Mouse (Mus musculus) midbrain, embryonic 10.5 days (tissue): ENCODE results near the gene Wfdc18. TPM values are rescaled to one million over a fixed set of nuclear protein-coding genes. Genes with fewer than 3 reads are reported as not detected.

ENCODE experiments used
- DNase-seq: peaks from one replicate; pipeline ENCODE4 v3.0.0-alpha.2; 2017; ENCODE audit warnings: low spot score
- H3K27ac ChIP-seq: fragments of 300-500 bp; sonication (generic); replicated peaks from 2 replicates; pipeline ENCODE4 v1.5.1; 2016; ENCODE audit warnings: mild to moderate bottlenecking
- H3K27me3 ChIP-seq: fragments of 300-500 bp; sonication (generic); 2 replicates; pipeline ENCODE4 v1.6.1; 2016; ENCODE audit warnings: low read depth, mild to moderate bottlenecking; ENCODE audit not compliant: poor library complexity, severe bottlenecking
- H3K36me3 ChIP-seq: fragments of 300-500 bp; sonication (generic); 2 replicates; pipeline ENCODE4 v1.6.1; 2016; ENCODE audit warnings: mild to moderate bottlenecking, moderate library complexity
- H3K4me1 ChIP-seq: fragments of 300-500 bp; sonication (generic); 2 replicates; pipeline ENCODE4 v1.6.1; 2016
- H3K4me3 ChIP-seq: fragments of 300-500 bp; sonication (generic); 2 replicates; pipeline ENCODE4 v1.5.1; 2016; ENCODE audit warnings: mild to moderate bottlenecking, moderate library complexity
- H3K9me3 ChIP-seq: fragments of 300-500 bp; sonication (generic); replicated peaks from 2 replicates; pipeline ENCODE4 v1.6.1; 2016; ENCODE audit warnings: mild to moderate bottlenecking
- WGBS: fragments of 180-500 bp; shearing (Covaris S2); methylation state at CpG from one replicate; pipeline ENCODE4 v1.1.7; 2016; 5-methylcytosine and 5-hydroxymethylcytosine counted together
- polyA plus RNA-seq: library from polyadenylated mRNA; unstranded; fragments of >200 nt; fragmentation: Nextera tagmentation; extraction: Ambion mirVana; gene quantifications from 2 replicates; pipeline ENCODE4 v1.2.1, GENCODE M21; 2016

Wfdc18 gene
- polyA plus RNA-seq, 1 experiment from 2014 or later: not detected

DNA sequence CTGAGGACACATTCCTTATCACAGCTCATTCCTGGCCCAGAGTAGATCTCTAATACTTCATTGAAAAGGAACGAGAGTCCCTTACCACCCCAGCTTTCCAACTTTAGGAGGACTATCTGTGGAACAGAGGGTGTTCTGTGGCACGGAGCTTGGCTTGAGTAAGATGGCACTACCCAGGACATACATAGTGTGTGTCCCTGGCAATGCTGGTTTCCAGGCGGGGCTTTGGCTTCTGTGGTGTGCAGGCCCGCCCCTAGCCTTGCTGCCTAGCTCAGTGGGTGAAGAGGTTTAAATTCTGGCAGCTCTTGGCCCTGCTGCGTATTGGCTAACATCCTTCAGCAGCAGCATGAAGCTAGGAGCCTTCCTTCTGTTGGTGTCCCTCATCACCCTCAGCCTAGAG, 37.9 kb downstream of the Wfdc18 start, which contains the start of gene Wfdc21:
Wfdc21 (plus strand) TSS at position 260 of the 400 bp plus-strand sequence.
- no peaks in the 10 kb centered on the region for H3K4me1 ChIP-seq
- H3K27ac ChIP-seq: no peak within 1 kb of the TSS
- no peak within 1 kb of the TSS for H3K4me3 ChIP-seq
- H3K9me3 ChIP-seq: no peaks in the 10 kb centered on the region
- H3K27me3 ChIP-seq: peaks cover 30% of the 10 kb centered on the region
- no peaks in the 10 kb centered on the region for H3K36me3 ChIP-seq
- no peak for DNase-seq
- 77% methylated on average over 5 of the region's 5 CpGs for WGBS

DNA sequence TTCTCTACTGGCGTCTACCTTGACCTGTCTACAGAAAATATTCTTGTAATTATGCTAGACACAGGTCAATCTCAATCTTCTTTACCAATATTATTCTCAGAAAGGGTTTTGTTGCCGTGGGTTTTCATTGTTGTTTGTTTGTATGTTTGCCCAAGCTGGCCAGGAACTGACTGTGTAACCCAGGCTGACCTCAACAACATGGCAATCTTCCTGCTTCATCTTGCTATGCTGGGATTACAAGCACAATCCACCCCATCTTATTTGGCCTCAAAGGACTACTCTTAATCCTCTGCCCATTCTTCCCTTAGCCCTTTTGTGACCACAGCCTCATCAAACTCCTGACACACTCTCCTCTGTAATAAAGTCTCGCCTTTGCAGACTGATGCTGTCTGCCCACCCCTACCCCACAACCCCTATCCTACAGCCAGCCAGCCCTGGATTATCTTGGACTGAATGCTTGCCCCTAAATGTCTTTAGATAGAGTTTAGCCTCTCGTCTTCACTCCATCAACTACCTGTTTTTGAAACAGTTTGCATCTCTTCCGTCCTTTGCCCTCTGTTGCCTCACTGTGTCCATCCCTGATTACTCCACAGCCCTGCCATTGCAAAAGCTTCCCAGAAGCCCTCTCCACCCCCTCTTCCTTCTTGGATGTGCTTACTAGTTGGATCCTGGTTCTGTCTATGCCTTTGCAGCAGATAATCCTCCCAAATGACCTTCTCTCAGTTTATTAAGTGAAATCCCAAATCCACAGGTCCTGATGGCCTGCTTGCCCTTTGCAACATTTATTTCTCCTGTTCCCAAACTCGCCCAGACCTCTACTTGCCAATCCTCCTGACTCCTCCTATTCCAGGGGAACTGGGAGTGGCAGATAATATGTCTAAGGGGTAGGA, 38.8 kb downstream of the Wfdc18 start:
- H3K27me3 ChIP-seq: peaks cover 39% of the 10 kb centered on the region
- WGBS: 71% methylated on average over 6 of the region's 6 CpGs
- H3K27ac ChIP-seq: no peak overlapping the region
- no peaks in the 10 kb centered on the region for H3K4me1 ChIP-seq
- H3K36me3 ChIP-seq: no peaks in the 10 kb centered on the region
- DNase-seq: no peak
- no peak overlapping the region for H3K4me3 ChIP-seq
- no peaks in the 10 kb centered on the region for H3K9me3 ChIP-seq

DNA sequence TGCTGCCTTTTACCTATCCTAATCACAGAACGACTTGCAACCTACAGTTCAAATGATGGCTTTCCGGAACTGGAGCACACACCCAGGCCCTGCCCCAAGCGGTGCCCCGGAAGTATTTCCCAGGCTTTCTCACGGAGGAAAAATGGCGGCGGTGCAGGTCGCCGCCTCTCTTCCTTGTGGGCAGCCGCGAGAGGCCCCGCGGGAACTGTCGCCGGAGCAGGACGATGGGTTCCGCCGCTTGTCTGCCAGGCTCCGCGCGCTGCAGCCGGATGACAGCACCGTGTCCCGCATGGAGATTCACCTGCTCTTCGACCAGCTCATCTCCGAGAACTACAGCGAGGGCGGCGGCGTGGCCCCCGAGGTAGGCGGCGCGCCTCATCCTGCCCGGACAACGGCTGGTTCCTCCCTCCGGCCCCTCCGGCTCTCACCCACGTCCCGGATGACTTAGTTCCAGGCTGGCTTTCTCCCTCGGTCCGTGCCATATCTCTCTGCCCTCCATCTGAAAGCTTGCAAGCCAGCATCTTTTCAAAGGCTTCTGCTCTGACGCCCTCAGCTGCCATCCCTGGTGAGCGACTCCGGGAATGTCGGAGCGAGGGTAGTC, 44.9 kb downstream of the Wfdc18 start, which contains the start of gene Heatr6:
Heatr6 (plus strand) TSS at position 116 of the 601 bp plus-strand sequence.
- DNase-seq: peak; percentile 89
- H3K4me1 ChIP-seq: peaks cover 22% of the 10 kb centered on the region
- WGBS: under 1% methylated on average over 47 of the region's 47 CpGs
- peak within 1 kb of the TSS; percentile 90 for H3K4me3 ChIP-seq
- H3K36me3 ChIP-seq: peaks cover 33% of the 10 kb centered on the region
- peaks cover 22% of the 10 kb centered on the region for H3K27me3 ChIP-seq
- no peaks in the 10 kb centered on the region for H3K9me3 ChIP-seq
- H3K27ac ChIP-seq: peak within 1 kb of the TSS; percentile 97

DNA sequence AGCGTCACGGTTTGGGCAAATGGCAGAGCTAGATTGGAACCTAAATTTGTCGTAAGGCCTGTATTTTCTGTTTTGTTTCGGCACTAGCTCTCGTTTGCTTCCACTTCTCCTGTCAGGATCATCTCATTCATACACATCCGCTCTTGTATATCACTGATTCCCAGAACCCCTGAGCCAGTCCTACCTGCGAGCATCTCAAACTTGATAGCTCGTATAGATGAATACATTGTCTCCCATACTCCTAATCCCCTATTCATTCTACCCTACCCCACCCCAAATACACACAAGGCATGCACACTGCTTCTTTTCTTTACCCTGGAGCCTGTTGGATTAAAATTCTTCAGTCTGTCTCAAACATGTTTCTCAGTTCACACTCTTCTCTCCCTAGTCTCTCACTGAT, 45.4 kb downstream of the Wfdc18 start:
- DNase-seq: no peak
- Histone ChIP-seq H3K4me1 (peaks cover 22% of the 10 kb centered on the region), H3K27me3 (peaks cover 22% of the 10 kb centered on the region), H3K4me3 (peak overlapping the region; percentile 90), H3K36me3 (peaks cover 38% of the 10 kb centered on the region), H3K27ac (peak overlapping the region; percentile 97), H3K9me3 (no peaks in the 10 kb centered on the region)
- WGBS: 8% methylated on average over 8 of the region's 8 CpGs

Other genes with a start within 250 kb of the Wfdc18 start
- gene Mmp28, start 245.9 kb upstream of the Wfdc18 start, polyA plus RNA-seq: 1.2 and 1.6 TPM in 2 replicates
- gene Taf15, start 235.9 kb upstream of the Wfdc18 start, polyA plus RNA-seq: 11.2 and 12.6 TPM in 2 replicates
- not detected in 2 replicates for gene Heatr9, start 186.8 kb upstream of the Wfdc18 start, polyA plus RNA-seq
- gene Ccl5, start 178.5 kb upstream of the Wfdc18 start, polyA plus RNA-seq: not detected in 2 replicates
- gene Ccl9, start 130.4 kb upstream of the Wfdc18 start, polyA plus RNA-seq: 1.2 and 1.4 TPM in 2 replicates
- 1.7 and 2.1 TPM in 2 replicates for gene Ccl6, start 115.9 kb upstream of the Wfdc18 start, polyA plus RNA-seq
- gene Rpl9-ps1, start 63.4 kb upstream of the Wfdc18 start, polyA plus RNA-seq: not detected in 2 replicates
- 0.97 and 1.3 TPM in 2 replicates for gene Ccl3, start 59.7 kb upstream of the Wfdc18 start, polyA plus RNA-seq
- gene Ccl4, start 46.4 kb upstream of the Wfdc18 start, polyA plus RNA-seq: 0.57 TPM in 1 of 2 replicates, not detected in the other
- gene Wfdc17, start 5.0 kb upstream of the Wfdc18 start, polyA plus RNA-seq: not detected in 2 replicates
- gene Wfdc21, start 37.9 kb downstream of the Wfdc18 start, polyA plus RNA-seq: not detected in 2 replicates
- gene Heatr6, start 44.7 kb downstream of the Wfdc18 start, polyA plus RNA-seq: 31.0 and 35.1 TPM in 2 replicates
- not detected in 2 replicates for gene Hnf1b, start 141.0 kb downstream of the Wfdc18 start, polyA plus RNA-seq
- gene Ddx52, start 233.0 kb downstream of the Wfdc18 start, polyA plus RNA-seq: 45.8 and 46.1 TPM in 2 replicates